Mouse (Mus musculus) cerebellum, adult 9-11 months (tissue): ENCODE data around the gene Pex5.

Source experiments
- DNase-seq: peaks from one replicate; pipeline ENCODE4 v3.0.0; 2022

Pex5 gene

GRCm38 (mm10) chr6:124353246-124353645 is 61.6 kb downstream of the Pex5 start:
- DNase-seq = no peak
